Mouse (Mus musculus) lung, postnatal 0 days (tissue): ENCODE measurements around the gene Rplp0.

Experiments used
- CTCF ChIP-seq: IDR thresholded peaks from 2 replicates; pipeline ENCODE4 v1.5.1; 2016; ENCODE audit warnings: antibody characterized with exemption, mild to moderate bottlenecking
- EP300 ChIP-seq: IDR thresholded peaks from 2 replicates; pipeline ENCODE4 v1.6.1; 2016; ENCODE audit warnings: antibody characterized with exemption, mild to moderate bottlenecking, control low read depth

GRCm38 (mm10) chr5:115591028-115591427 is 31.8 kb downstream of the Rplp0 start:
- 0 out of 2 replicates have a peak, but pooled peaks have one; percentile 13 for TF ChIP-seq CTCF
- TF ChIP-seq EP300 = no peak
